Mouse (Mus musculus) kidney, adult 11 months (tissue): Measurements from ENCODE around the gene Lgals3bp.
A peak's percentile ranks its signal among the peaks of the same experiment; 100 is the strongest.
"Not testable (repeated sequence)": the region's sequence is repeated elsewhere in the genome, so short reads cannot be mapped to it uniquely, and the experiment has no call there.

ENCODE experiments used
- DNase-seq: peaks from one replicate; pipeline ENCODE4 v3.0.0; 2022

Gene Lgals3bp

DNA sequence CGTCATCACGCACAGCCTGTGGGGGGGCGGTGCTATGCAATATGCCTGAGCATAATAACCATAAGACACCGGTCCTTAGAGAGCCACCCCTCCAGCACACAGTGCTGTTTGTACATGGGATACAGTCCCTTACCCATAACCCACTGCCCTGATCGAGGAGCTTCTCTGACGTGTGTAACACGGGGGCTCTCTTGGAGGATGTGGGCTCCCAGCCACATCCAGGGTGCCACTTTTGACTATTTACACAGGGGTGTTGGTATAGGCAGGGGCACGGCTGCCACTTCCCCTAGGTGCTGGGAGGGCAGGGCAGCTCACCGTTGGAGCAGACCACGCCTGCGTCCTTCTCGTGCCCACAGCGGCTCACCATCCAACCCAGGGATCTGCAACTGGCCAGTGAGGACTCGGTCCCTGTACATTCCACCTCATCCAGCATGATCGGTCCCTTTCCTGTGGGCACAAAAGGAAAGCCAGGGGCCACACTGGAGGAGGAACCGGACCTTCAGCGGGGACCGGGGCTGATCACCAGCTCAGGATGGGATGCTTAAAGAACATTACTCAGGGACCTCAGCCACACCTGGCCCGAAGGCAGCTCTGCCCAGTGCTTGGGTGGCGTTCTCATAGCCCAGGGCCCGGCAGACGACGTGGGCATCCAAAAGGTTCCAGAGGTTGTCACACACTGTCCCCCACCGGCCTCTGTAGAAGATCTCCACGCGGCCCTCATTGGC is 3.9 kb downstream of the Lgals3bp start:
- no peak for DNase-seq

DNA sequence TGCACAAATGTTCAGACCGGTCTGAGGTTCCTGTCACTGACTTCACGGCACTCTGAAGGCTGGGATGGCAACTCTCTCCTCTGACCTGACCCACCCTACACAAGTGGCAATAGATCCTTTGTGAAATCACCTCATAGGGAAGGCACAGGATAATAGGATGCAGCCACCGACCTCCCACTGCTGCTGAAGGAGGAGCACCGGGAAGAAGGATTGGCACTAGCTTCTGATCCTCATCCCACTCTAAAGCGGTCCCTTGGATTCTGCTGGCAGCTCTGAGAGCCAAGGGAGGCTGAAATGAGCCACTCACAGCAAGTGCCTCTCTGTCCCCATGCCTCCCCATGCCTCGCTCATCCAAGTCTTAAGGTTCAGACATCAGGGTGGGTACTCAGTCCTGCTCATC is 7.4 kb downstream of the Lgals3bp start:
- DNase-seq: no peak

DNA sequence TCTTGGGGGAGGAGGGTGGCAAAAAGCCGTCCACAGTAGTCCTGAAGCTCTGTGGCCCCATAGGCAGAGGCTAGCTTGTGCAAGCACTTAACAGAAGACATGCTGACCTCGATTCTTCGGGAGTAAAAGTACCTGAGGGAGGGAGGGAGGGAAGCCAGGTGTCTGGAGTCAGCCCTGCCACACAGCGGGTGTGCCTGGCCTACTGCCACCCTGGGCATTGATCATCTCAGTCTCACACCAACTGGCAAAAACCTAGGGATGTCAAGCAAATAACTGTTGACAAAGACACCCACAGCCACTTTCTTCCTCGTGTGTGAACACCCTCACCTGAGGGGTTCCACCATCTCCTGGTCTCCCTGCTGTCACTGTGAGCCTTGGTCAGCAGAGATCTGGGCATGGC is 7.9 kb downstream of the Lgals3bp start:
- no peak for DNase-seq

DNA sequence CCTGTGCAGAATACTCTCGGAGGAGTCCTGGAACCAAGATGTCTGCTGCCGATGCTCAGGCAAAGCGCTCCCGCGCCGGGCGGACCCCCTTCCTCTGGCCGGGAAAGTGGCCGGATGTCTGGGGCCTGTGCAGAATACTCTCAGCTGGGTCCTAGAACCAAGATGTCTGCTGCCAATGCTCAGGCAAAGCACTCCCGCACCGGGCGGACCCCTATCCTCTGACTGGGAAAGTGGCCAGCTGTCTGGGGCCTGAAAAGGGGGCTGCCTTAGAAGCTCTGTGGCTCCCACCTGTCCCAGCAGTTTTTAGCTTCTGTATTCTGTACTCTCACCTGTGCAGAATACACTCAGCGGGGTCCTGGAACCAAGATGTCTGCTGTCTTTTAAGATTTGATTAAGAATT is 14.1 kb downstream of the Lgals3bp start:
- DNase-seq: not testable (repeated sequence)

DNA sequence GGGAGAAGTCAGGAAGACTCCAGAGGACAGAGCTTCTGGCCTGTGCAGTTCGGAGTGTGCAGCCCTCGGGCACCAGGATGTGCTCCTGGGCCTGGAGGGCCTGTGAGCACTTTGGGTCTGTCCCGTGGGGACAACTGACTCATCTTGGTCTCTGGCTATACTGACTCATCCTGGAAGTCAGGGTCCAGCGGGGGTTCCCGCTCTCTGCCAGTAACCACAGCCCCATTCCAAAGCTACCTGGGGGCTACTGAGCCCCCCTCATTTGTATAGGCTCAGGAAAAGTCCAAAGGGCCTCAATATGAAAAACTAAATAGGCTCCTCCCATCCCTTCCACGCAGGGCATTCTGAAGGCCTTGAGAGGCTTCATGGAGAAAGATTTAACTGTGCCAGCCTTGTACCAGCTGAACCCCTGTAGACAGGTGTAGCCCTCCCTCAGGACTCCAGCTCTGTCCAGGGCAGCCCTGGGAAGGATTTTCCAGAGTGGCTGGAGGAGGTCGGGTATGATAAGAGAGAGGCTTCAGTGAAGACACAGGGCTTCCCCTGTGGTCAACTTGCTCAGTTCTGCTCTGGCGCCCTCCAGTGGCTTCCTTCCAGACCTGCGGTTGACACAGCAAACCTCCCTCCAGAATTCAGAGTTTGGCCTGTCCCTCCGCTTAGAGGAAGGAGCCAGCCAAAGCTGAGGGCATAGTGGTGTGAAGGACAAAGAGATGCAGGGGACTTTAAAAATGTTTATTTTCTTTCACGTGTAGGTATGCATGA is 22.5 kb downstream of the Lgals3bp start:
- DNase-seq: peak; percentile 56

DNA sequence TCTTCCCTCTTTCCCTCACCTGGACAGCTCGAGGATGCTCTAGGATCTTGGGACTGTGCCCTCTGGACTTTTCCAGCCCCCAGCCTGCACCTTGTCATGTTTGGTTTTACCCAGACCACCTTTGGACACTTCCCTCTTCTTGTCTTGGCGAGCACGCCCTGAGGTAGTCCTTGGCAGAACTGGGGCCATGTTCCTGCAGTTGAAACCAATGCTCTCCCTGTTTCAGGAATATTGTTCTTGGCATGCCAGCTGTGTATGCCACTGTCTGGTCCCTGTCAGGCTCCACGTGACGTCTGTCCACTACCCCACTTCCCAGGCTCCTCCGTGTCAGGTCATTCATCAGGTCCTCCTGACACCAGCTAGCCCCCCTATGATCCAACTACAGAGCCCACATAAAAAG is 23.2 kb downstream of the Lgals3bp start:
- no peak for DNase-seq

DNA sequence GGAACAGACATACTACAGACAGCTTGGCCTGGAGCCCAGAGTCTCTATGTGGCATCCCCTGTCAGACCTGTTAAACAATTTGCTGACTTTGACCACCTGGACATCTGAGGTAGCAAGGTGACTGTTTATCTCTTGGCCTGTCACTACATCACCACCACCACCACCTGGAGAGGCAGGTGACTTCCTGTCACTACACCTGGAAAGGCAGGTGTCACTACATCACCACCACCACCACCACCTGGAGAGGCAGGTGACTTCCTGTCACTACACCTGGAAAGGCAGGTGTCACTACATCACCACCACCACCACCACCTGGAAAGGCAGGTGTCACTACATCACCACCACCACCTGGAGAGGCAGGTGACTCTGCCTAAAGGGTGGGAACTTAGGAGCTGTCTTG is 25.6 kb downstream of the Lgals3bp start:
- DNase-seq: not testable (repeated sequence)

DNA sequence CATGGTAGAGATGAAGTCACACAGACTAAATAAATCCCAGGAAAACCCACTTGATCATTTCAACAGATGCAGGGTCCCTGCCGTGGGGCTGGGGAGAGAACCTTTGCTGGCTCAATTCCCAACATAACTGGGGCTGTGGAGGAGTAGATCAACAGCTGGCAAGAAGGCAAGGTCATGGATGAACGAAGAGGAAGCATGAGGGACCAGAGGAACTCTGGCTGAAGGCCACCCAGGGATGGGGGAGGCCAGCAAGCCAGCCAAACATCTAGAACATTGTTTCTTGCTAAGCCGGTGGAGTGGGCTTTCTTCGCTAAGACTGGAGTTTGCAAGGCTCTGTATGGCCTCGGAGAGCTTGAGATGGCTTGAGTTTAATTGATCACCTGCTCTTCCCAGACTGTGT is 26.0 kb downstream of the Lgals3bp start:
- no peak for DNase-seq

DNA sequence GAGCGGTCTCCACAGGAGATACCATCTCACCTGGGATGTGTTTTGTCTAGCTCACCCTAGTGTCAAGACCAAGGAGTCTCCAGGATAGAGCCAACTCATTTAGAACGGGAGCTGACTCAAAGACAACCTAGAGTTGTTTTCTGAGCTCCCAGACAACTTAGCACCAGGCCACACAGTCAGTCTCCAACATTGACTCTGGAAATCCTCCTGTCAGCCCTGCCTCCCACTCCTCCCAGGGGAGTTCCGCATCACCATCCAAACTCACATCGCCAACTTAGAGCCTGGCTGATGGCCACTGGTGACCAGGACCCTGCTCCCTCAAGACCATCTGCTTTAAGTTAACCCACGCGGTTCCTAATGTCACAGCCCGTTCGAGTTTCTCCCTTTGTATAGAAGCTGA is 26.4 kb downstream of the Lgals3bp start:
- no peak for DNase-seq

DNA sequence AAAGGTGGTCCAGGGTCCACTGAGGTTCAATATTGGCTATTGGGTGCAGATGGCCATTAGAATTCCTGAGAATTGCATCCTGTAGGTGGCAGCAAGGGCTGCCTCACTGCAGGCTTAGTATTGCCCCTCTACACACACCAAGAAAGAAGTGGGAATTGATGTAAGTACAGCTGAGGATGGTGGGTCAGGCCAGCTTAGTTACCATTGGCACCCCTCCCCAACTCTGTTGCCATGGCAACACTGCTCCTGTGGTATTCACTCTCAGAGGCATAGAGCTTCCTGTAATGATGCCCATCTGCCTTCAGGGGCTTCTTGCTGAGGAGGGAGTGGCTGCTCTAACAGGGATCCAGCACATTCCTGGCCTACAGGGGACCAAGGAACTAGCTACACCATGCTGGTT is 26.9 kb downstream of the Lgals3bp start:
- DNase-seq: no peak

DNA sequence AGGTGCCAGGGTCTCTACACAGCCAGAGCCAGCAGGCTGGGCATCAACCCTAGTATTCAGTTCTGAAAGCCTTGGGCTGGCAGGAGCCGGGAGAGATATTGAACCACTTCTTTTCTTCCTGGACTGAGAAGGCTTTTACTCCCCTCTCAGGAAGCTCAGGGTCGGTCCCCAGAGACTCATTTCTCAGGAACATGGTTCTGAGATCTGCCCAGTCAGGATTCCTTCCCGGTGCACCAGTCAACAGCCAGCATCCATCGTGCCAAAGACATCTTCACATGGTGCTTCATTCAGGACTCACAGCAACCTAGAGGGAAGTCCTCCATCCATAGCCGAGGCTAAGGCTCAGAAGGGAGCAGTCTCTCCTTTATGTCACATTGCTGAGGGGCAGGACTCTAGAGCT is 27.4 kb downstream of the Lgals3bp start:
- no peak for DNase-seq

DNA sequence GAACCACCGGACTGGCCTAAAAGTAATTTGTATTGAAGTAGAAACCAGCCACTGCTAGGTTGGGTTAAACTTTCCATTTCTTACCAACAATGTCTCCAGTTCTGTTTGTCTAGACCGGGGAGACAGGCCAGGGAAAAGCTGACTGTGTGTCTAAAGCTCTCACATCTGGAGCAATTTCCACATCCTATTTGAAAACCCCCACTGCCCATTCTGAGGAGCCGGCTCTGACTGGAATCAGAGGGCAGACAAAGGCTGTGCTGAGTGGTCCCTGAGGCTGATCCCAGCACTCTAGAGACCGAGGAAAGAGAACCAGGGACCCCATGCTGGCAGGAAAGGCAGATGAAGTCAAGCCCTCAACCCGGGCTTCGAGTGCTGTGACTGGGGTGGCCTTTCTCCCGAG is 29.3 kb downstream of the Lgals3bp start:
- DNase-seq: no peak

DNA sequence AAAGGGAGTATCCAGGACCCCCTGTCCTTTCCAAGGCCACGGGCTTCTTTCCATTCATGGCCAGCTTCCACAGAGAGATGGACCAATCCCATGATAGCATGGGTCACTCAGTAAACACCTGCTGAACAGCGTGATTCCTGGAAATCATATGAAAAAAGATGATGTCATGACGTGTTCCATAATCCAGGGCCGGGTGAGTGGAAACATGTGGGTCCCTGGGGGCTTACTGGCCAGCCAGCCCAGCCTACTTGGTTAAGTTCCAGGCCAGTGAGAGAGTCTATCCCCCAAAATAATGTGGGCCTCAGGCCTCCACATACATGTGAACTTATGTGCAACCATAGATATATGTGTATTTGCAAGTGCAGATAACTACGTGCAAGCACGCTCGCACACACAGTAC is 30.0 kb downstream of the Lgals3bp start:
- no peak for DNase-seq

DNA sequence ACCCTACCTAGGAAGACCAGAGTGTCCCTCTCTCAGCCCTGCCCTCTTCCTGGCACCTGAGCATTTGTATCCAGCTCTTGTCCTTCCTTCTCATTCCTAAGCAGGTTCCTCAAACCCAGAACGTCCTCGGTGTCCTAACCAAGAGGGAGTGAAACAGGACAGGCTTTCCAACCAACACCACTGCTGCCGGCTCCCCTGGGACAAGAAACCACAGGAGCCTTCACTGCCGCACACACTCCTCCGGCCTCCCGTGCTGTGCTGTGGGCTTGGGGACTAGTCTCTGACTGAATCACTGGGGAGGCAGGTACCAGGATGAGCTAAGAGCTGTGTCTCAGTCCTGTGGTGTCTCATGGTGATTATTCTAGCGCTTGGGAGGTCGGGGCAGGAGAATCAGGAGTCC is 32.2 kb downstream of the Lgals3bp start:
- no peak for DNase-seq

DNA sequence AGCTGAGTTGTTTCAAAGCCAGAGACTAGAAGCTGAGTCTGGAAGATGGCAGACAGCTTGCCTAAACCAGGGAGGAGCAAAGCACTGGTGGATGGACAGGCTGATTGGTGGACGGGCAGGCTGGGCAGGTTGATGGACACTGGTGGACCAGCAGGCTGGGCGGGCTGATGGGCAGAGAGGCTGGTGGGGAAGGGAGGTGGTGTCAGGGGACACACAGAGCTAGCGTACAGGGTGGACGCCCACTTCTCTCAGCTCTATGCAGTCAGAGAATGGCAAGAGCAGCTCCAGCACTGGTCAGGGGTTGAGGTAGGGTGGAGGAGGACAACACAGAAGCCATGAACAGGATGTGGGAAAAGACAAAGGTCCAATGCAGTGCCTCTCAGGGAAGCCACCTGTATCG is 32.6 kb downstream of the Lgals3bp start:
- DNase-seq: no peak

DNA sequence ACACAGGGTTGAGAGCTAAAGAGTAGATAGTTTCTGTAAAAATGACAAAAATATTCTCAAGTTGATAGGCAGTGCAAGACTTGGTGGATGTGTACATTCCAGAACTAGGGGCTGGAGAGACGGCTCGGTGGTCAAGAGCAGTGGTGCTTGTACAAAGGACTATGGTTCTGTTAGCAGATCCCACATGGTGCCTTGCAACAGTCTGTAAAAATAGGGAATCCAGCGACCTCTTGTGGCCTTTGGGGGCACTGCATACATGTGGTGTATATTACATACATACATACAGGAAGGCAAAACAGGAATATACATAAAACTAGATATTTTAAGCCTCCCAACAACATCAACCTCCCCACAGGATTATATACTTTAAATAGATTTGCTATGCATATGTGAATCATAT is 33.6 kb downstream of the Lgals3bp start:
- no peak for DNase-seq

DNA sequence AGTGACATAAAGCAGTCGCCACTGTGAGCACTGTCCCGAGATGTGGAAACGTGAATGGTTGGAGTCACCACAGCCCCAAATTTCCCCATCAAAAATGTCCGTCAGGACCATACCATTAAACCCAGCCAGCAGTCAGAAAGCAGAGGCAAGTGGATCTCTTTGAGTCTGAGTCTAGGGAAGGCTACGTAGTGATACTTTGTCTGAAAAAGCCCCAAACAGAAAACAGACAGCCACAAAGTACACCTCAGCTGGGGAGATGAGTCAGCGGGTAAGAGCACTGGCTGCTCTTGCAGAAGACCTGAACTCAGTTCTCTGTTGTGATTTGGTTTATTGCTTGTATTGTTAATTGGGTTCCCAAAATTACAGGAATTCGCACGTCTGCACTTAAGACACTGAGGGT is 35.3 kb downstream of the Lgals3bp start:
- no peak for DNase-seq

DNA sequence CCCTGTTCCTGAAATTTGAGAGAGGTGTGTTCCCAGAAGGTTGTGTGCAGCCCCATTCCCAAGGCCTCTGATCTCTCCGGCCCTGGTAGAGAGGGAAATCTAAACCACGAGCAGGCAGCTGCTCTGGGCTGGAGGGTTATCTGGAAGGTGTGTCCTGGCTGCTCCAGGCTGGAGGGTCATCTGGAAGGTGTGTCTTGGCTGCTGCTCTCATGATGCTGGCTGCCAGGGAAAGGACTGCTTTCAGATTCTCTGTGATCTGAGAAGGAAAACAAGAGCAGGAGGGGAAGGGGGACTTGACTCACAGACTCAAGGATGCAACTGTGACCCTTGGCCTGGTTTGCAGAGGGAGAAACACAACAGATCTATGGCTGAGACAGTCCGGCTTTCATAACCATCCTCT is 35.8 kb downstream of the Lgals3bp start:
- no peak for DNase-seq

DNA sequence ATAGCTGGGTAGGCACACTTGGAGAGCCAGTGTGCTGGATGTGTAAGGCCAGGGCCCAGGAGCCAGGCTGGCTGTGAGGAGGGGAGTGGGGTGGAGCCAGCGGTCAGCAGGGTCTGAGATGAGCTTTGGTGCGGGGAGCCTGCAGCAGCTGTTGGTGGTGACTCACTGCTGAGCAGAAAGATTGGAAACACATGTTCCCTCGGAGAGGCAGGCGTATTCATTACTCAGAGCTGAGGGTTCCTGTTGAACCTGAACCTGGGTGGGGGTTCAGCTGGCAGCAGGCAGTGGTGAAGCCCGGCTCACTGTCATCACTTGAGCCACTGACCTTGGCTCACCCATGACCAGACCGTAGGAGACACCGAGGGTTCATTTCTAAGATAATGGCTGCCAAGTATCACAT is 36.7 kb downstream of the Lgals3bp start:
- no peak for DNase-seq

DNA sequence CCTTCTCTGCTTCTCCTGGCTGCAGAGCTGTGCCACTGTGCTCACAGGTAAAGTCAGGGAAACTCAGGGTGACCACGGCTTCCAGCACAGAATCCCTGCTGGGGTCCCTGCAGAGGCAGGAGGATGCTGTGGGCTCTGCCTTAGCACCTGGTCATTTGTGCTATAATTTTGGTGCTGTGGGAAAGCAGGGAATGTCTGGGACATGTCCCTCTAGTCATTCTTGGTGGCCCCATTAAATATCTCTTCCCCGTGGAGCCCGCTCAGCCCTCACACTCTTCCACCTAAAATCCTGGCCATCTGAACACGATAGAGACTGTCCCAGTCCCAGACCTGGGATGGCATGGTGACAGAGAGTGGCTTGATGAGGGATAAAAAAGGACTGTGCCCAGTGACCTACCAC is 37.9 kb downstream of the Lgals3bp start:
- DNase-seq: no peak

DNA sequence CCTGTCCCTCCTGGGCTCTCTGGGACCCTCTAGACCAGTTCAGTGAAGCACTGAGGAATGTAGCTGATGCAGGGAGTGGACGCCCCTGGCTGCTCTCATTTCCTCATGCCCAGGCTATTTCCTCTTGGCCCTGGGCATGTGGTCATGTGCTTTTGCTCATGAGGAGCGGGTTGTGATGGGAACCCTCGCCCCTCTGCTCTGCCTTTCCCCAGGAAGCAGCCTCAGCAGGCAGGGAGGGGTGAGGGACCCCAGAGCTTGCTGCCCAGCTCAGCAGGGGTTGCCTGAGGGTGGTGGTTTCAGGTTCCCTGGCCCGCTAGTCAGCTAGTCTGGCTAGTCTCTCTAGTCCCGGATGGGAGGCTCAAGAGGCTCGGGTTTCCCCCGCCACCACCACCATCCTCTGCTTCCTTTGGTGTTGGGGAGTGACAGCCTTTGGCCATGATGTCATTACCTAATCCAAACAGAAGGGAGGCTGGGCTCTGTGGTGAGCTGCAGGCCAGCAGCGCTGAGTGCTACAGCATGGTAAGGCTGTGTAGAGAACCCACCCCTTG is 38.8 kb downstream of the Lgals3bp start:
- peak; percentile 55 for DNase-seq

DNA sequence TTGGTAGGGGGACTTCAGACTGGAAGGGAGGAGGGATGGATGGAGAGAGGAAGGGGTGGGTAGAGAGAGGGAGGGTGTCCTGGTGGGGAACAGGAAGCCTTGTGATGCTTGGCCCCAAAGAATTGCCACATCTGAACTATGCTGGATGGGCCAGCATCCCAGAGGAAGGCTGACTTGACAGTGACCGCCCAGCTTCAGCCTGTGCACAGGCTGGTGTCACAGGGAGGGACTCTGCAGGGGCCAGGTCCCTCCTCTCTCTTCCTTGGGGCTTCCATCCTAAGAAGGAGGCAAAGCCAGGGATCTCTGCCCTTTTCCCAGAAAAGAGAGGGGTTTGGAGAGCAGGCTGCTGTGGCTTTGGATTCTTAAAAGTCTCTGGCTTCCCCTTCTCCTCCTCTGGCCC is 39.4 kb downstream of the Lgals3bp start:
- no peak for DNase-seq

DNA sequence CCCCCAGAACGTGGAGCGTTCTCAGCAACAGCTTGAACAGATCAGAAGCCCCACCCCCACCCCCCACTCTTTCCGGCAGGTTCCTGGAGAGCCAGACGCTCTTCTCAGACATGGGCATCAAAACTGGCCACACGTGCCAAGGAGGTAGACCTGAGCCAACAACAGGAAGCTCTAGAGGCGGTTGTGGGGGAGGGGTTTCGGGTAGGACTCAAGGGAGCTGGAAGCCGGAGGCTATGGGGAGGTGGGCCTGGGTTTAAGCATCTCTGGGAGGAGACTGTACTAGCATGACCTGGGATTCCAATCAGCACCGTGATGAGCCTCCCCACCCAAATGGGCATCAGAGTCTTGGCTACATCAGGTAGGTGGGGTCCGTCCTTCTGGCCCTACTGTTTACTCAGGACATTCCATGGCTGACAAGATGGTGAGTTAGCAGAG is 41.0 kb downstream of the Lgals3bp start:
- DNase-seq: no peak

DNA sequence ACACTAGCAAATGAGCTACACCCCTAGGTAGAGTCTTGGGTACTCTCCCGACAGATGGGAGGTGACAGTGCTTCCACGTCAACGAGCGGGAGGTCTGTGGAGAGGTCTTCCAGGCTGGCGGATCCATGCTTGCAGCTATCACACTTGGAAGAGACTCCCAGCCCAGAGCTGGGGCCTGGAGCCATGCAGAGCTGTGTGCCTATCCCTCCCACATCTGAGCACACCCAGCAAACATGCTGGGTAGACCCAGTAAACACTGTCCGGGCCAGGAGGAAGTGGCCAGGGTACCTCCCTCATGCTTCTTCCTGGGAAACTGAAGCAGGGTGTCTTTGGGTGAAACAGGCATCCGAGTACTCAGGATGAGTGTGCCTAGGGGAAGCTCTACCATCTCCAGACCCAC is 41.4 kb downstream of the Lgals3bp start:
- no peak for DNase-seq
